Mouse (Mus musculus) liver, postnatal 0 days (tissue): ENCODE measurements around the gene Slc2a9.

Experiments used
- CTCF ChIP-seq: sonication (generic); IDR thresholded peaks from 2 replicates; pipeline ENCODE4 v1.5.1; 2016; ENCODE audit warnings: antibody characterized with exemption, low read depth
- EP300 ChIP-seq: IDR thresholded peaks from 2 replicates; pipeline ENCODE4 v1.6.1; 2016; ENCODE audit warnings: antibody characterized with exemption, low read depth, mild to moderate bottlenecking

- TF ChIP-seq CTCF, result peak; percentile 86
- no peak for TF ChIP-seq EP300
Observed at GRCm38 (mm10) chr5:38469891-38470578, 32.9 kb downstream of the Slc2a9 start.
